Mouse (Mus musculus) activated CD4-positive, CD25-positive, alpha-beta regulatory T cell, adult 4 months (primary cell): ENCODE results near the gene Pfdn5. TPM values are rescaled to one million over a fixed set of nuclear protein-coding genes. Genes with fewer than 3 reads are reported as not detected.

Source experiments
- ATAC-seq: one replicate; pipeline ENCODE4 v1.8.0; 2017
- polyA plus RNA-seq, 2 experiments: library from polyadenylated mRNA; unstranded; fragments of 100-300 nt; shearing (Covaris generic); gene quantifications; one replicate each; pipeline ENCODE4 v1.2.1; 2017

Gene Pfdn5
- polyA plus RNA-seq, 2 experiments from 2014 or later = 1,328 to 1,584 TPM

DNA sequence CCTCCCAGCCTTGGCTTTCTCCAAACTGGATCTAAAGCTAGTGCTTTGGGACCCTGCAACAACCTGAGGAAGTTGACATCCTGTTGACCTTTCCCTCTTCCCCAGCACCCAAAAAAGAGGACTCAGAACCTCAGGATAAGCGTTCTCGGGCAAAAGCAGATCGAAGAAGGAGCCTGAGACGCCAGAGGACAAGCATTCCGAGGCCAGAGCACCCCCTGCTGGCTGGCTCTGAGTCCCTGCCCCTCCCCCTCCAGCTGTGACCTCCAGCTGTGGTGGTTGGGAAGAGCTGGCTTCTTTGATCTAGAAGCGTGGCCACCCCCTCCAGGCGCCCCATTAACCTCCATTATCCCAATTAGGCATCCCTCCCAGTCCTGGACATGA lies 51.2 kb downstream of the Pfdn5 start:
- peak; percentile 62 for ATAC-seq

DNA sequence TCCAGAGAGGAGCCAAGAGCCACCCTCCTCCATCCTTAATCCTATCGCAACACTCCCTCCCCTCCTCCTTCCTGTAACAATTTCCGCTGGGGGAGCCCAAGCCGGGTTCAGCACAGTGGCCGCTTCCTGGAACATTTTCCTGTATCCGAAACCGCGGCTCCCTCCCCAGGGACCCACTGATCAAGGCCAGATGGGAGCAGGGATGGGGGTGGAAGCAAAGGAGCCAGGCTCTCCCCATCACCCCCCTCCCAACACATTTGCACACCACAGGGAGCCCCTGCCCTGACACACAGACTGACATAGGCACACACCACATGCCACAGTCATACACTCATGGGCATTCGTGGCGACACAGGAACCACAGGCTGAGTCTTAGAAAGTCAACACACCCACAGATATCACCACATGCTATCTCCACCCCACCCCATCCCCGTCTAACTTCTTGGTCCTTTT lies 51.9 kb downstream of the Pfdn5 start:
- peak; percentile 39 for ATAC-seq

Other genes starting within 250 kb of the Pfdn5 start
- 1 to 10 TPM; 1.5 to 2.9 TPM for gene Tns2, start 225.7 kb upstream of the Pfdn5 start, polyA plus RNA-seq
- gene Spryd3, start 189.9 kb upstream of the Pfdn5 start, polyA plus RNA-seq = 10 to 100 TPM; 19.5 to 42.0 TPM
- gene Igfbp6, start 181.8 kb upstream of the Pfdn5 start, polyA plus RNA-seq = under 1 TPM in 1 of 2 experiments, not detected in 1; 0.81 TPM
- gene Soat2, start 175.6 kb upstream of the Pfdn5 start, polyA plus RNA-seq = 1 to 10 TPM; 1.2 to 1.5 TPM
- 10 to 100 TPM; 21.5 to 23.1 TPM for gene Zfp740, start 122.9 kb upstream of the Pfdn5 start, polyA plus RNA-seq
- 1 to 10 TPM; 6.6 to 9.3 TPM for gene Csad, start 121.4 kb upstream of the Pfdn5 start, polyA plus RNA-seq
- 100 to 1,000 TPM; 511 to 537 TPM for gene Itgb7, start 94.2 kb upstream of the Pfdn5 start, polyA plus RNA-seq
- 10 to 100 TPM; 16.9 to 24.8 TPM for gene Rarg, start 68.6 kb upstream of the Pfdn5 start, polyA plus RNA-seq
- not detected for gene Gm9918, start 55.6 kb upstream of the Pfdn5 start, polyA plus RNA-seq
- 10 to 100 TPM; 36.7 to 40.7 TPM for gene Mfsd5, start 46.7 kb upstream of the Pfdn5 start, polyA plus RNA-seq
- gene Espl1, start 29.9 kb upstream of the Pfdn5 start, polyA plus RNA-seq = 1 to 10 TPM; 3.6 to 5.0 TPM
- 100 to 1,000 TPM; 109 to 120 TPM for gene Myg1, start 5.6 kb downstream of the Pfdn5 start, polyA plus RNA-seq
- 10 to 100 TPM; 45.7 to 48.7 TPM for gene Aaas, start 24.7 kb downstream of the Pfdn5 start, polyA plus RNA-seq
- gene Sp7, start 41.1 kb downstream of the Pfdn5 start, polyA plus RNA-seq = not detected
- 10 to 100 TPM; 20.6 to 21.6 TPM for gene Sp1, start 80.0 kb downstream of the Pfdn5 start, polyA plus RNA-seq
- gene Amhr2, start 119.3 kb downstream of the Pfdn5 start, polyA plus RNA-seq = not detected
- 1,000 to 10,000 TPM; 1,157 to 1,321 TPM for gene Prr13, start 132.9 kb downstream of the Pfdn5 start, polyA plus RNA-seq
- 100 to 1,000 TPM; 208 to 220 TPM for gene Pcbp2, start 144.4 kb downstream of the Pfdn5 start, polyA plus RNA-seq
- not detected for gene Gm10337, start 177.6 kb downstream of the Pfdn5 start, polyA plus RNA-seq
- gene Map3k12, start 190.9 kb downstream of the Pfdn5 start, polyA plus RNA-seq = 1 to 10 TPM; 5.5 to 6.2 TPM
- 10 to 100 TPM; 25.3 to 25.9 TPM for gene Tarbp2, start 192.1 kb downstream of the Pfdn5 start, polyA plus RNA-seq
- 1 to 10 TPM; 3.7 to 5.7 TPM for gene Npff, start 198.8 kb downstream of the Pfdn5 start, polyA plus RNA-seq